Mouse (Mus musculus) CH12.LX (cell line): ENCODE measurements around the gene Cebpg. TPM values are rescaled to one million over a fixed set of nuclear protein-coding genes. Genes with fewer than 3 reads are reported as not detected.
A peak's percentile ranks its signal among the peaks of the same experiment; 100 is the strongest.

ENCODE experiments used
- DNase-seq: peaks from one replicate; pipeline ENCODE4 v3.0.0-alpha.2; 2013; ENCODE audit errors: extremely low read depth
- H3K27ac ChIP-seq: 2 replicates; pipeline ENCODE4 v1.5.1; 2012; ENCODE audit warnings: low read depth, mild to moderate bottlenecking, control low read depth, moderate library complexity; ENCODE audit not compliant: insufficient read depth
- H3K27me3 ChIP-seq: replicated peaks from 2 replicates; pipeline ENCODE3; 2012; ENCODE audit warnings: inconsistent platforms
- H3K36me3 ChIP-seq, 2 experiments: replicated peaks in 1 of 2; 2 replicates each; pipeline versions ENCODE3 to v1.6.1; 2012; ENCODE audit warnings: inconsistent platforms in 1 of 2, low read length in 1 of 2, mild to moderate bottlenecking in 1 of 2, mixed read lengths in 1 of 2, moderate library complexity in 1 of 2; ENCODE audit not compliant: control insufficient read depth in 1 of 2, insufficient read depth in 1 of 2
- H3K4me1 ChIP-seq, 2 experiments: 2 replicates each; pipeline ENCODE4 v1.6.1; 2012; ENCODE audit warnings: inconsistent platforms in 1 of 2, moderate library complexity in 1 of 2; ENCODE audit not compliant: insufficient read depth in 2 of 2, control insufficient read depth in 1 of 2
- H3K4me2 ChIP-seq: 2 replicates; pipeline ENCODE4 v1.6.1; 2012; ENCODE audit warnings: low read depth, mild to moderate bottlenecking, control low read depth; ENCODE audit not compliant: poor library complexity, insufficient read depth, severe bottlenecking
- H3K4me3 ChIP-seq, 3 experiments: fragments of 150-350 bp in 1 of 3; sonication (generic) in 1 of 3; replicated peaks in 1 of 3; 2 replicates each; pipeline versions ENCODE3 to v1.5.1; 2011 to 2012; ENCODE audit warnings: low read depth in 2 of 3, low read length in 2 of 3, mild to moderate bottlenecking in 2 of 3, moderate library complexity in 2 of 3, control low read depth in 1 of 3, improper control_type of control experiment in 1 of 3, inconsistent platforms in 1 of 3, mixed read lengths in 1 of 3; ENCODE audit not compliant: poor library complexity in 1 of 3
- H3K79me2 ChIP-seq: replicated peaks from 2 replicates; pipeline ENCODE4 v1.6.1; 2012; ENCODE audit warnings: mild to moderate bottlenecking, moderate library complexity; ENCODE audit not compliant: control insufficient read depth, poor library complexity, insufficient read depth, severe bottlenecking; ENCODE audit errors: extremely low read depth
- H3K9ac ChIP-seq: 2 replicates; pipeline ENCODE4 v1.6.1; 2012; ENCODE audit warnings: low read depth, mild to moderate bottlenecking, control low read depth, moderate library complexity; ENCODE audit not compliant: insufficient read depth
- H3K9me3 ChIP-seq: replicated peaks from 2 replicates; pipeline ENCODE3; 2012; ENCODE audit warnings: low read length, inconsistent platforms, mixed read lengths
- BHLHE40 ChIP-seq: IDR thresholded peaks from 2 replicates; pipeline ENCODE4 v1.6.1; 2011; ENCODE audit warnings: mild to moderate bottlenecking, low read depth, low read length, improper control_type of control experiment
- CHD1 ChIP-seq: IDR thresholded peaks from 2 replicates; pipeline ENCODE4 v1.6.1; 2012; ENCODE audit warnings: low read depth, low read length, improper control_type of control experiment, inconsistent platforms
- CTCF ChIP-seq, 2 experiments: IDR thresholded peaks in 1 of 2; conservative IDR thresholded peaks in 1 of 2; 2 replicates each; pipeline ENCODE4 v1.5.1; 2011 to 2012; ENCODE audit warnings: low read depth in 2 of 2, low read length in 2 of 2, improper control_type of control experiment in 1 of 2, inconsistent platforms in 1 of 2, mild to moderate bottlenecking in 1 of 2, moderate library complexity in 1 of 2
- ELF1 ChIP-seq: IDR thresholded peaks from 2 replicates; pipeline ENCODE4 v1.6.1; 2014; ENCODE audit warnings: low read depth, mild to moderate bottlenecking, inconsistent platforms, low read length, improper control_type of control experiment
- ETS1 ChIP-seq: conservative IDR thresholded peaks from 2 replicates; pipeline ENCODE4 v1.6.1; 2012; ENCODE audit warnings: low read depth, mild to moderate bottlenecking, inconsistent platforms, low read length, improper control_type of control experiment, moderate library complexity
- IRF4 ChIP-seq: IDR thresholded peaks from 2 replicates; pipeline ENCODE4 v1.6.1; 2014; ENCODE audit warnings: low read depth, mild to moderate bottlenecking, inconsistent platforms, low read length, improper control_type of control experiment
- JUN ChIP-seq: IDR thresholded peaks from 2 replicates; pipeline ENCODE4 v1.6.1; 2011; ENCODE audit warnings: low read depth, mild to moderate bottlenecking, low read length, improper control_type of control experiment, moderate library complexity; ENCODE audit not compliant: insufficient read depth
- KAT2A ChIP-seq: IDR thresholded peaks from 2 replicates; pipeline ENCODE4 v1.6.1; 2012; ENCODE audit warnings: low read length, improper control_type of control experiment, inconsistent platforms; ENCODE audit not compliant: insufficient replicate concordance
- MAFK ChIP-seq: IDR thresholded peaks from 2 replicates; pipeline ENCODE4 v1.6.1; 2011; ENCODE audit warnings: low read length, improper control_type of control experiment; ENCODE audit not compliant: insufficient replicate concordance
- MEF2A ChIP-seq: IDR thresholded peaks from 2 replicates; pipeline ENCODE4 v1.6.1; 2014; ENCODE audit warnings: low read depth, mild to moderate bottlenecking, inconsistent platforms, low read length, improper control_type of control experiment, borderline replicate concordance
- MXI1 ChIP-seq: IDR thresholded peaks from 2 replicates; pipeline ENCODE4 v1.6.1; 2011; ENCODE audit warnings: mild to moderate bottlenecking, low read depth, low read length, improper control_type of control experiment
- NELFE ChIP-seq: IDR thresholded peaks from 2 replicates; pipeline ENCODE4 v1.6.1; 2011; ENCODE audit warnings: low read depth, low read length, improper control_type of control experiment
- NRF1 ChIP-seq: IDR thresholded peaks from 2 replicates; pipeline ENCODE4 v1.6.1; 2014; ENCODE audit warnings: low read depth, mild to moderate bottlenecking, inconsistent platforms, low read length, improper control_type of control experiment, moderate library complexity
- PAX5 ChIP-seq: IDR thresholded peaks from 2 replicates; pipeline ENCODE4 v1.6.1; 2012; ENCODE audit warnings: low read length, inconsistent platforms, mixed read lengths
- POLR2A ChIP-seq: IDR thresholded peaks from 2 replicates; pipeline ENCODE4 v1.6.1; 2011; ENCODE audit warnings: low read depth, mild to moderate bottlenecking, improper control_type of control experiment, low read length
- RAD21 ChIP-seq: IDR thresholded peaks from 2 replicates; pipeline ENCODE4 v1.6.1; 2011; ENCODE audit warnings: low read depth, mild to moderate bottlenecking, low read length, improper control_type of control experiment, moderate library complexity
- RCOR1 ChIP-seq: conservative IDR thresholded peaks from 2 replicates; pipeline ENCODE4 v1.6.1; 2012; ENCODE audit warnings: low read depth, mild to moderate bottlenecking, inconsistent platforms, low read length, improper control_type of control experiment
- SIN3A ChIP-seq: IDR thresholded peaks from 2 replicates; pipeline ENCODE4 v1.6.1; 2012; ENCODE audit warnings: low read length, improper control_type of control experiment, inconsistent platforms
- TCF12 ChIP-seq: IDR thresholded peaks from 2 replicates; pipeline ENCODE4 v1.6.1; 2014; ENCODE audit warnings: low read depth, mild to moderate bottlenecking, inconsistent platforms, low read length, improper control_type of control experiment
- UBTF ChIP-seq: IDR thresholded peaks from 2 replicates; pipeline ENCODE4 v1.6.1; 2012; ENCODE audit warnings: low read depth, mild to moderate bottlenecking, inconsistent platforms, low read length, improper control_type of control experiment, moderate library complexity
- USF2 ChIP-seq: conservative IDR thresholded peaks from 2 replicates; pipeline ENCODE4 v1.6.1; 2011; ENCODE audit warnings: low read depth, low read length, improper control_type of control experiment
- ZKSCAN1 ChIP-seq: IDR thresholded peaks from 2 replicates; pipeline ENCODE4 v1.6.1; 2012; ENCODE audit warnings: low read depth, inconsistent platforms, low read length, improper control_type of control experiment, borderline replicate concordance
- ZMIZ1 ChIP-seq: IDR thresholded peaks from 2 replicates; pipeline ENCODE4 v1.6.1; 2012; ENCODE audit warnings: low read depth, mild to moderate bottlenecking, inconsistent platforms, low read length, improper control_type of control experiment
- ZNF384 ChIP-seq: IDR thresholded peaks from 2 replicates; pipeline ENCODE4 v1.6.1; 2012; ENCODE audit warnings: low read depth, low read length, improper control_type of control experiment, inconsistent platforms
- dilution Hi-C: fragments of 300-500 bp; cut with MboI; formaldehyde crosslinking; loops from 2 replicates; pipeline ENCODE4 v1.14.3; 2020; ENCODE audit warnings: low sequenced_read_pairs; ENCODE audit not compliant: extremely low pct_unique_long_range_greater_than_20kb, extremely low pct_ligation_motif_present
- in situ Hi-C: fragments of 300-500 bp; cut with MboI; formaldehyde crosslinking; loops from 3 replicates; pipeline ENCODE4 v1.14.3; 2019; ENCODE audit warnings: low sequenced_read_pairs, low pct_ligation_motif_present, low pct_unique_long_range_greater_than_20kb, mixed read lengths
- polyA plus RNA-seq: library from polyadenylated mRNA; unstranded; fragments of >175 nt; gene quantifications from 2 replicates; pipeline ENCODE4 v1.2.1, GENCODE M21; 2012; ENCODE audit warnings: low read depth; ENCODE audit not compliant: insufficient read length
- total RNA-seq, 2 experiments: library from RNA; depleted of rRNA; stranded (reverse); fragments of 300-350 nt in 1 of 2; fragments of >200 nt in 1 of 2; gene quantifications; 2 replicates each; pipeline ENCODE4 v1.2.3; 2012 to 2014

The Cebpg gene
- total and polyA plus RNA-seq, 3 experiments, result 23.5 to 34.6 (median 25.3) TPM

GRCm38 (mm10) chr7:35086271-35086861 lies 30.0 kb upstream of the Cebpg start:
- Histone ChIP-seq H3K36me3 (no peaks in the 10 kb centered on the region), H3K4me3 (no peak overlapping the region)

GRCm38 (mm10) chr7:35084565-35085360 lies 28.4 kb upstream of the Cebpg start:
- Histone ChIP-seq H3K27ac (no peak overlapping the region), H3K27me3 (no peaks in the 10 kb centered on the region), H3K79me2 (no peaks in the 10 kb centered on the region), H3K4me2 (no peak overlapping the region), H3K9me3 (no peaks in the 10 kb centered on the region), H3K36me3 (no peaks in the 10 kb centered on the region), H3K4me3 (no peak overlapping the region), H3K4me1 (no peaks in the 10 kb centered on the region), H3K9ac (no peak overlapping the region)
- no peak for DNase-seq
- no peak for TF ChIP-seq PAX5
- no peak for TF ChIP-seq MXI1
- TF ChIP-seq ELF1, result no peak
- no peak for TF ChIP-seq TCF12
- TF ChIP-seq RAD21, result no peak
- no peak for TF ChIP-seq ETS1
- no peak for TF ChIP-seq ZMIZ1
- no peak for TF ChIP-seq KAT2A
- TF ChIP-seq ZNF384, result no peak
- TF ChIP-seq USF2, result no peak
- TF ChIP-seq JUN, result no peak
- no peak for TF ChIP-seq SIN3A
- no peak for TF ChIP-seq NELFE
- no peak for TF ChIP-seq BHLHE40
- TF ChIP-seq ZKSCAN1, result no peak
- dilution Hi-C loops, result no loop called here
- in situ Hi-C loops, result no loop called here

More at GRCm38 (mm10) chr7:35086271-35086861, 30.0 kb upstream of the Cebpg start:
- Histone ChIP-seq H3K4me1 (no peaks in the 10 kb centered on the region), H3K79me2 (no peaks in the 10 kb centered on the region), H3K4me2 (peak overlapping the region; percentile 32), H3K9ac (no peak overlapping the region), H3K27me3 (no peaks in the 10 kb centered on the region), H3K27ac (no peak overlapping the region), H3K9me3 (no peaks in the 10 kb centered on the region)
- TF ChIP-seq MEF2A (no peak), CHD1 (no peak), MAFK (no peak), JUN (no peak), IRF4 (no peak), CTCF (conservative IDR thresholded peaks at IDR 0.05 in 1 of 2, IDR thresholded peaks at IDR 0.05 in 1 of 2; ENCODE audit: low read depth in 2 of 2, low read length in 2 of 2) (no peak), UBTF (no peak), ELF1 (no peak), MXI1 (no peak), RAD21 (no peak), ETS1 (no peak), POLR2A (no peak), NRF1 (no peak), RCOR1 (no peak), ZKSCAN1 (no peak)
- DNase-seq, result no peak
- dilution Hi-C loops, result no loop called here
- in situ Hi-C loops, result no loop called here
